Mouse (Mus musculus): ENCODE results near the gene Zwilch.

Gene Zwilch

DNA sequence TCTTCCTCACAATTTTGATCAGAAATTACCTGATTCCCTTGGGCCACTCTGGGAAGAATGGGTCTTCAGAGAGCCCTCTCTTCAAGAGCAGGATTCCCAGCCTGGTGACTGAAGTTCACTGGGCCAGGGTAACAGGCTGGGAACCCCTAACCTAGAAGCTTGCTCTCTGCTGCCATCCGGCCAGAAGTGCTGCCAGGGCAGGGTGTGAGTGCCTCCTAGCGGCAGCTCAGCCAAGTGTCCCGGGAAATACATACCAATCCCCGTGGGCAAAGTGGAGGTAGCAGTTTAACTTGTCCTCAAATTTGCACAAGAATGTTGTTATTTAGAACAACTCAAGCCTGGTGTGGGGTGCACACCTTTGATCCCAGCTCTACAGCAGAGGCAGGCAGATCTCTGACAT is 72.5 kb downstream of the Zwilch start:
- peak; percentile 71 to 90 for DNase-seq

- DNase-seq: peak in 1 of 2 experiments; percentile 17
Observed at GRCm38 (mm10) chr9:64098282-64098681, 74.6 kb downstream of the Zwilch start.

DNA sequence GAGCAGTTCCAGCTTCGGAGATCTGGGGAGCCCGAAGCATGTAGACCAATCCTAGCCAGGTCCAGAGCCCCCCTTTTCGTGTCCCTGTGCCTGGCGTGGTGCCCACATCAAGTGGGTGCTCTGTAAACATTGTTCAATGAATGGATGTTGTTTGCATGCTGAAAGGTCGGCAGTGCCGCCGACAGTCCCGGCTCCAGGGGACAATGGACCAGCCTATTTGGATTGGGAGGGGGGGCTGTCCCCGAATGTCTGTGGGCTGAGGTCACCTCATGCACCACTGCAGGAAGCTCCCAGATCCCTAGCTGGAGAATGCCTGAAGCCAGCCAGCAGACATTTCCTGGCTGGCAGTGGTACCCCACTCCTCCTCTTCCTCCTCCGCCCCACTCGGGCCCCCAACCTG is 78.8 kb downstream of the Zwilch start:
- DNase-seq: peak; percentile 27 to 39

- DNase-seq: peak; percentile 71 to 74
Observed at GRCm38 (mm10) chr9:64089004-64089403, 83.9 kb downstream of the Zwilch start.

GRCm38 (mm10) chr9:64088346-64088745 is 84.6 kb downstream of the Zwilch start:
- no peak for DNase-seq

- peak; percentile 73 to 81 for DNase-seq
Observed at GRCm38 (mm10) chr9:64087461-64088235, 85.3 kb downstream of the Zwilch start.
